Mouse (Mus musculus) kidney, postnatal 36 days (tissue): Measurements from ENCODE around the gene B3galt1.

Experiments
- DNase-seq, 2 experiments: peaks; one replicate each; pipeline ENCODE4 v3.0.0; 2021 to 2022; ENCODE audit warnings: mixed read lengths in 2 of 2

Gene B3galt1

GRCm38 (mm10) chr2:68079426-68080360, 514.0 kb downstream of the B3galt1 start:
- peak; percentile 5 to 19 for DNase-seq

GRCm38 (mm10) chr2:68080872-68081280, 515.2 kb downstream of the B3galt1 start:
- no peak for DNase-seq

- no peak for DNase-seq
Measured at GRCm38 (mm10) chr2:68084483-68084882, 518.8 kb downstream of the B3galt1 start.

- no peak for DNase-seq
Measured at GRCm38 (mm10) chr2:68086101-68086500, 520.4 kb downstream of the B3galt1 start.

- DNase-seq: no peak
Measured at GRCm38 (mm10) chr2:68091559-68091958, 525.9 kb downstream of the B3galt1 start.

- DNase-seq: no peak
Measured at GRCm38 (mm10) chr2:68104641-68105040, 539.0 kb downstream of the B3galt1 start.

- DNase-seq: no peak
Measured at GRCm38 (mm10) chr2:68118076-68118475, 552.4 kb downstream of the B3galt1 start.

- peak; percentile 2 to 35 for DNase-seq
Measured at GRCm38 (mm10) chr2:68124751-68125150, 559.1 kb downstream of the B3galt1 start.

- DNase-seq: no peak
Measured at GRCm38 (mm10) chr2:68141094-68141493, 575.4 kb downstream of the B3galt1 start.

- no peak for DNase-seq
Measured at GRCm38 (mm10) chr2:68143292-68143691, 577.6 kb downstream of the B3galt1 start.

GRCm38 (mm10) chr2:68159751-68160150, 594.1 kb downstream of the B3galt1 start:
- no peak for DNase-seq

- no peak for DNase-seq
Measured at GRCm38 (mm10) chr2:68160566-68160965, 594.9 kb downstream of the B3galt1 start.

- DNase-seq: no peak
Measured at GRCm38 (mm10) chr2:68162012-68162411, 596.3 kb downstream of the B3galt1 start.

- DNase-seq: no peak
Measured at GRCm38 (mm10) chr2:68171306-68171705, 605.6 kb downstream of the B3galt1 start.
